In the genomic region with DNA sequence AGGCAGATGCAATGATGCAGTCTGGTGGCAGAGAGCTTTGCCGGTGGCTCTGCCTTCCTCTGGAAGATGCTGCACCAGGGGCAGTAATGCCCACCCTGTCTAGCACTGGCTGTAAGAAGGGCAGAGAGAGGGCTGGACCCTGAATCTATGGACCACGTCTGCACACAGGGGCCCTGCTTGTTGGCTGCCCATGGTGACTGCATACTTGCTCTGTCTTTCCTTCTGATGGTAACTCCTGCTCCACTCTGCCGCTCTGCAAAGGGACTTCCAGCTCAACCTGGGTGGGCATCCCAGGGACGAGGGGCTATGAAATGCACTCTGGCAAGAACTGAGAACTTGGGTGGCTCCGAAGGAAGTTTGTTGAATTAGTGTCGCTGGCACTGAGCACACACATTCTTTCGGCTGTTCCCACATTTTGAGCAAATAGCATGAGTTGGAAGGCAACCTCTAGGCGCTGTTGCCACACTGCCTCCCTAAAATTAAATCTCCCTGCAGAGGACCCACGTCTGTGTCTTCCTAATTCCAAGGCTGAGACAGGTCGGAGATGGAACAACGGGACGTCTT, we compare ENCODE assay signal across 22 mouse cellular contexts. TPM values are rescaled to one million over a fixed set of nuclear protein-coding genes. Genes with fewer than 3 reads are reported as not detected.
DNase-seq lines count a peak whose midpoint lies in the region; ATAC-seq and TF ChIP-seq lines count a peak whose summit lies in the region.
"Had no signal": no experiment of that assay in that cellular context is flagged by ENCODE, and none has a peak within 500 bp of the region (broad histone marks: within the 10 kb centered on the region; RNA-seq: fewer than 3 reads in every experiment).

No protein-coding gene starts in this region.

- H3K36me3 ChIP-seq in lung, embryonic 14.5 days (ENCODE audit: insufficient read depth) = no peaks in the 10 kb centered on the region
- no peaks in the 10 kb centered on the region for H3K36me3 ChIP-seq in midbrain, embryonic 11.5 days (ENCODE audit: control insufficient read depth, insufficient read depth, low read length)
- H3K36me3 ChIP-seq in midbrain, embryonic 15.5 days (replicated peaks) = no peaks in the 10 kb centered on the region
- no peaks in the 10 kb centered on the region for H3K36me3 ChIP-seq in embryonic facial prominence, embryonic 14.5 days (ENCODE audit: control insufficient read depth, insufficient read depth, low read length)
- no peaks in the 10 kb centered on the region for H3K36me3 ChIP-seq in stomach, postnatal 0 days (ENCODE audit: control insufficient read depth, insufficient read depth, low read length)
- H3K36me3 ChIP-seq in liver, embryonic 12.5 days = no peaks in the 10 kb centered on the region
- H3K36me3 ChIP-seq: heart, embryonic 15.5 days; hindbrain, embryonic 13.5 days; neural tube, embryonic 13.5 days had no signal

- H3K4me2 ChIP-seq in lung, embryonic 14.5 days = no peak overlapping the region; the same call in 1 of the 2 replicates
- H3K4me2 ChIP-seq in midbrain, embryonic 11.5 days = no peak overlapping the region
- no peak overlapping the region for H3K4me2 ChIP-seq in midbrain, embryonic 15.5 days
- H3K4me2 ChIP-seq in embryonic facial prominence, embryonic 14.5 days (ENCODE audit: low read depth, low read length) = peak overlapping the region; percentile 7; the same call in 1 of the 2 replicates
- H3K4me2 ChIP-seq in stomach, postnatal 0 days (replicated peaks; ENCODE audit: low read depth) = no peak overlapping the region
- H3K4me2 ChIP-seq in liver, embryonic 12.5 days = no peak overlapping the region
- H3K4me2 ChIP-seq: heart, embryonic 15.5 days; hindbrain, embryonic 13.5 days; liver, embryonic 11.5 days; neural tube, embryonic 13.5 days had no signal

- H3K27ac ChIP-seq in lung, embryonic 14.5 days (ENCODE audit: low read depth) = peak overlapping the region; percentile 70; the same call in 1 of the 2 replicates
- H3K27ac ChIP-seq in midbrain, embryonic 11.5 days (ENCODE audit: low read depth, low read length) = no peak overlapping the region
- no peak overlapping the region for H3K27ac ChIP-seq in midbrain, embryonic 15.5 days
- H3K27ac ChIP-seq in embryonic facial prominence, embryonic 14.5 days (replicated peaks; ENCODE audit: low read depth, low read length) = peak overlapping the region; percentile 11; the same call in 1 of the 2 replicates
- H3K27ac ChIP-seq in stomach, postnatal 0 days (replicated peaks) = no peak overlapping the region
- H3K27ac ChIP-seq in liver, embryonic 12.5 days = no peak overlapping the region
- H3K27ac ChIP-seq: heart, embryonic 15.5 days; hindbrain, embryonic 13.5 days; neural tube, embryonic 13.5 days had no signal

- TF ChIP-seq CTCF in lung, embryonic 14.5 days (IDR thresholded peaks at IDR 0.05; ENCODE audit: low read depth) = no peak
- TF ChIP-seq CTCF in stomach, postnatal 0 days (IDR thresholded peaks at IDR 0.05; ENCODE audit: low read depth) = no peak

- no peak overlapping the region for H3K4me3 ChIP-seq in lung, embryonic 14.5 days (ENCODE audit: low read depth, low read length)
- no peak overlapping the region for H3K4me3 ChIP-seq in midbrain, embryonic 11.5 days (ENCODE audit: low read depth, low read length)
- H3K4me3 ChIP-seq in midbrain, embryonic 15.5 days = no peak overlapping the region
- no peak overlapping the region for H3K4me3 ChIP-seq in embryonic facial prominence, embryonic 14.5 days (ENCODE audit: low read depth, low read length)
- no peak overlapping the region for H3K4me3 ChIP-seq in stomach, postnatal 0 days (ENCODE audit: low read depth, low read length)
- no peak overlapping the region for H3K4me3 ChIP-seq in liver, embryonic 12.5 days
- H3K4me3 ChIP-seq: heart, embryonic 15.5 days; hindbrain, embryonic 13.5 days; neural tube, embryonic 13.5 days had no signal

- H3K27me3 ChIP-seq in lung, embryonic 14.5 days (ENCODE audit: insufficient read depth, low read length) = no peaks in the 10 kb centered on the region
- H3K27me3 ChIP-seq in midbrain, embryonic 11.5 days (ENCODE audit: control insufficient read depth, insufficient read depth, low read length) = no peaks in the 10 kb centered on the region; the same call in 1 of the 2 replicates
- no peaks in the 10 kb centered on the region for H3K27me3 ChIP-seq in midbrain, embryonic 15.5 days (replicated peaks)
- no peaks in the 10 kb centered on the region for H3K27me3 ChIP-seq in embryonic facial prominence, embryonic 14.5 days (replicated peaks; ENCODE audit: control insufficient read depth, insufficient read depth, low read length)
- no peaks in the 10 kb centered on the region for H3K27me3 ChIP-seq in stomach, postnatal 0 days (ENCODE audit: control insufficient read depth, insufficient read depth, low read length)
- no peaks in the 10 kb centered on the region for H3K27me3 ChIP-seq in liver, embryonic 12.5 days (replicated peaks)
- H3K27me3 ChIP-seq: heart, embryonic 15.5 days; neural tube, embryonic 13.5 days had no signal

- no peak overlapping the region for H3K9ac ChIP-seq in lung, embryonic 14.5 days
- H3K9ac ChIP-seq in midbrain, embryonic 11.5 days (ENCODE audit: low read length) = no peak overlapping the region
- no peak overlapping the region for H3K9ac ChIP-seq in midbrain, embryonic 15.5 days
- H3K9ac ChIP-seq in embryonic facial prominence, embryonic 14.5 days (ENCODE audit: low read depth, low read length) = no peak overlapping the region
- H3K9ac ChIP-seq in stomach, postnatal 0 days (ENCODE audit: low read length) = no peak overlapping the region
- H3K9ac ChIP-seq in liver, embryonic 12.5 days = no peak overlapping the region
- H3K9ac ChIP-seq: forebrain, postnatal 0 days; heart, embryonic 15.5 days; hindbrain, embryonic 13.5 days; liver, postnatal 0 days; neural tube, embryonic 13.5 days had no signal

- 24% methylated on average over 12 of the region's 12 CpGs for WGBS in lung, embryonic 14.5 days
- 65% methylated on average over 12 of the region's 12 CpGs for WGBS in midbrain, embryonic 11.5 days
- WGBS in midbrain, embryonic 15.5 days = 60% methylated on average over 12 of the region's 12 CpGs
- 46% methylated on average over 12 of the region's 12 CpGs for WGBS in embryonic facial prominence, embryonic 14.5 days
- 34% methylated on average over 12 of the region's 12 CpGs for whole genome bisulfite sequencing in stomach, postnatal 0 days
- WGBS in liver, embryonic 12.5 days (ENCODE audit: insufficient replicate concordance) = 66% methylated on average over 12 of the region's 12 CpGs

- TF ChIP-seq EP300 in stomach, postnatal 0 days (optimal IDR thresholded peaks at IDR 0.05) = no peak

- peak; percentile 59 for DNase-seq in lung, embryonic 14.5 days
- DNase-seq in lung, postnatal 36 days = no peak
- peak; percentile 75 for DNase-seq in midbrain, embryonic 11.5 days (ENCODE audit: low spot score, missing footprints)
- DNase-seq in embryonic facial prominence, embryonic 14.5 days (ENCODE audit: low spot score) = peak; percentile 58
- DNase-seq in stomach, postnatal 0 days (ENCODE audit: low spot score) = no peak
- DNase-seq: adrenal gland, postnatal 25 days; cerebellum, adult 11-12 months; cerebellum, adult 9-11 months; forebrain, postnatal 0 days; heart, postnatal 36 days; kidney, adult 9 months; kidney, postnatal 10 days; liver, postnatal 0 days; right cerebral cortex, postnatal 4 days; thymus, postnatal 14 days had no signal

- H3K9me3 ChIP-seq in lung, embryonic 14.5 days (ENCODE audit: low read depth, low read length) = no peaks in the 10 kb centered on the region
- no peaks in the 10 kb centered on the region for H3K9me3 ChIP-seq in midbrain, embryonic 11.5 days (ENCODE audit: control insufficient read depth, low read length)
- no peaks in the 10 kb centered on the region for H3K9me3 ChIP-seq in midbrain, embryonic 15.5 days
- H3K9me3 ChIP-seq in embryonic facial prominence, embryonic 14.5 days (ENCODE audit: control insufficient read depth, low read length) = no peaks in the 10 kb centered on the region
- H3K9me3 ChIP-seq in stomach, postnatal 0 days (ENCODE audit: control insufficient read depth, low read length) = no peaks in the 10 kb centered on the region
- H3K9me3 ChIP-seq in liver, embryonic 12.5 days (replicated peaks) = no peaks in the 10 kb centered on the region
- H3K9me3 ChIP-seq: heart, embryonic 15.5 days; hindbrain, embryonic 13.5 days; neural tube, embryonic 13.5 days had no signal

- H3K4me1 ChIP-seq in lung, embryonic 14.5 days (ENCODE audit: insufficient read depth) = peaks cover 24% of the 10 kb centered on the region
- H3K4me1 ChIP-seq in midbrain, embryonic 11.5 days (ENCODE audit: control insufficient read depth, insufficient read depth, low read length) = peaks cover 23% of the 10 kb centered on the region
- peaks cover 24% of the 10 kb centered on the region for H3K4me1 ChIP-seq in midbrain, embryonic 15.5 days
- peaks cover 37% of the 10 kb centered on the region for H3K4me1 ChIP-seq in embryonic facial prominence, embryonic 14.5 days (ENCODE audit: control insufficient read depth, insufficient read depth, low read length)
- no peaks in the 10 kb centered on the region for H3K4me1 ChIP-seq in stomach, postnatal 0 days (replicated peaks; ENCODE audit: control insufficient read depth, insufficient read depth)
- no peaks in the 10 kb centered on the region for H3K4me1 ChIP-seq in liver, embryonic 12.5 days
- H3K4me1 ChIP-seq: heart, embryonic 15.5 days had no signal

- no peak for ATAC-seq in lung, embryonic 14.5 days (ENCODE audit: insufficient read depth)
- no peak for ATAC-seq in midbrain, embryonic 11.5 days (ENCODE audit: low FRiP score)
- ATAC-seq in midbrain, embryonic 15.5 days (replicated peaks) = no peak
- ATAC-seq in embryonic facial prominence, embryonic 14.5 days (ENCODE audit: low read depth) = no peak
- no peak for ATAC-seq in stomach, postnatal 0 days (ENCODE audit: low FRiP score, low TSS enrichment)
- ATAC-seq in liver, embryonic 12.5 days = no peak
- ATAC-seq: forebrain, postnatal 0 days; intestine, postnatal 0 days; liver, postnatal 0 days had no signal

RNA-seq across cellular contexts. Expression of a gene that starts 38.7 kb away (rescaled TPM):
- 12.8 and 12.9 TPM in 2 replicates for polyA plus RNA-seq in lung, embryonic 14.5 days (2014; fragmentation: Nextera tagmentation; extraction: Ambion mirVana)
- polyA plus RNA-seq in midbrain, embryonic 11.5 days (2014; fragmentation: Nextera tagmentation; extraction: Ambion mirVana) = 7.8 and 9.8 TPM in 2 replicates
- polyA plus RNA-seq in midbrain, embryonic 15.5 days (2015; fragmentation: Nextera tagmentation; extraction: Ambion mirVana) = 2.1 and 2.4 TPM in 2 replicates
- 46.4 and 50.9 TPM in 2 replicates for polyA plus RNA-seq in embryonic facial prominence, embryonic 14.5 days (2014; fragmentation: Nextera tagmentation; extraction: Ambion mirVana)
- 3.7 and 4.2 TPM in 2 replicates for polyA plus RNA-seq in stomach, postnatal 0 days (2015; fragmentation: Nextera tagmentation; extraction: Ambion mirVana)
- polyA plus RNA-seq in liver, embryonic 12.5 days (2016; fragmentation: Nextera tagmentation; extraction: Ambion mirVana) = 0.87 and 1.0 TPM in 2 replicates

Comparison
In these comparisons a context has a peak if more than half of its experiments do, and no peak if none do; other contexts are left out.
1. DNase-seq: peak in lung, embryonic 14.5 days (single experiment), midbrain, embryonic 11.5 days (single experiment) and embryonic facial prominence, embryonic 14.5 days (single experiment); none in lung, postnatal 36 days (single experiment) and stomach, postnatal 0 days (single experiment).
2. H3K27ac ChIP-seq: peak in lung, embryonic 14.5 days (single experiment) and embryonic facial prominence, embryonic 14.5 days (single experiment); none in midbrain, embryonic 11.5 days (single experiment), midbrain, embryonic 15.5 days (single experiment), stomach, postnatal 0 days (single experiment) and liver, embryonic 12.5 days (single experiment).